Mouse (Mus musculus): Measurements from ENCODE around the gene Impdh1.

- TF ChIP-seq CTCF (IDR thresholded peaks at IDR 0.05; ENCODE audit: low read depth) (no peak), EP300 (IDR thresholded peaks at IDR 0.05; ENCODE audit: low read depth) (no peak)
Measured at GRCm38 (mm10) chr6:29199223-29199855, 16.8 kb downstream of the Impdh1 start.
